Mouse (Mus musculus): ENCODE results near the gene Gm20388.

DNA sequence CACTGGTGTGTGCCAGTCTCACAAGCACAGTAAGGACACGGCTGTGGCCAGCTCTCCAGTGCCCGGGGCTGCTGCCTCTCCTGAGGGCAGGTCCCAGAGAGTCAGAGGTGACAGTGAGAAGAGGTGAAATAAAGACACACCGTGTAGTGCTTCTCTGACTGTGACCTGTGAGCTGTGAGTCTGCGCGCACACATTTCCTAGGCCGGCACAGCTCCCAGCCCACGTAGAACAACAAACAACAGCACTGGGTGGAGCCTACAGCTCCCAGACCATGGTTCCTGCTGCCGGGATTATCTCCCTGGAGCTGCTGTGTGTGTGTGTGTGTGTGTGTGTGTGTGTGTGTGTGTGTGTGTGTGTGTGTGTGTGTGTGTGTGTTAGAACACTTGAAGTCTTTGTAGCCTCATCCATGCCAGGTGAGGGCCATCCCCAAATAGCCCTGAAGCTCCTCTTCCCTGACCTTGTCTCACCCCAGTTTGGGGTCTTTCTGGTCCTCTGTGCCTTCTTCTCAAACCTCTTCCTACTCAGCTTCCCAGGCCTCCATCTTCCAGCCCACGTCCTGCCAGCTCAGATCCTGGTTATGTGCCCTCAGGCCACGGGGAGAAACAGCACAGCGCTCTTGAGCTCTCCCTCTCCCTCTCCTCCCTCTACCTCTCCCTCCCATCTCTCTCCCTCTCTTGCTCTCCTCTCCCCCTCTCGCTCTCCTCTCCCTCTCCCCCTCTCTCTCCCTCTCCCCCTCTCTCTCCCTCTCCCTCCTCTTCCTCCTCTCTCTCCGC is 2907.3 kb downstream of the Gm20388 start:
- no peak for TF ChIP-seq CTCF (IDR thresholded peaks at IDR 0.05; ENCODE audit: low read depth, low read length)
- no peak for TF ChIP-seq GATA1 (IDR thresholded peaks at IDR 0.05; ENCODE audit: borderline replicate concordance, low read length)
- TF ChIP-seq GATA2 (IDR thresholded peaks at IDR 0.05; ENCODE audit: borderline replicate concordance, low read depth, low read length): no peak
- TF ChIP-seq TAL1 (conservative IDR thresholded peaks at IDR 0.05; ENCODE audit: low read depth, low read length): no peak
- TF ChIP-seq POLR2AphosphoS5 (IDR thresholded peaks at IDR 0.05; ENCODE audit: insufficient replicate concordance, low read depth, low read length): no peak

Measured in G1E (cell line).